Mouse (Mus musculus): ENCODE measurements around the gene Mrpl48. TPM values are rescaled to one million over a fixed set of nuclear protein-coding genes. Genes with fewer than 3 reads are reported as not detected.
A peak's percentile ranks its signal among the peaks of the same experiment; 100 is the strongest.
"Not testable (repeated sequence)": the region's sequence is repeated elsewhere in the genome, so short reads cannot be mapped to it uniquely, and the experiment has no call there.

Gene Mrpl48
- polyA plus RNA-seq, 1 experiment: 59.3 TPM

GRCm38 (mm10) chr7:100567238-100567637 is 40.9 kb downstream of the Mrpl48 start:
- H3K27ac ChIP-seq (ENCODE audit: insufficient read depth, low read depth, low read length); H3K4me1 ChIP-seq (ENCODE audit: control insufficient read depth, insufficient read depth, low read length): not testable (repeated sequence)
- TF ChIP-seq CTCF (IDR thresholded peaks at IDR 0.05; ENCODE audit: low read depth, low read length): 0 out of 2 replicates have a peak, but pooled peaks have one; percentile 11

GRCm38 (mm10) chr7:100561861-100562587 is 46.1 kb downstream of the Mrpl48 start:
- Histone ChIP-seq H3K4me3 (ENCODE audit: insufficient read depth, low read length) (no peak overlapping the region), H3K27ac (ENCODE audit: insufficient read depth, low read depth, low read length) (no peak overlapping the region), H3K4me1 (ENCODE audit: control insufficient read depth, insufficient read depth, low read length) (no peaks in the 10 kb centered on the region)
- no peak for TF ChIP-seq CTCF (IDR thresholded peaks at IDR 0.05; ENCODE audit: low read depth, low read length)
- no peak for TF ChIP-seq POLR2A (IDR thresholded peaks at IDR 0.05; ENCODE audit: borderline replicate concordance, low read depth, low read length)

More at GRCm38 (mm10) chr7:100567238-100567637, 40.9 kb downstream of the Mrpl48 start:
- H3K4me3 ChIP-seq (ENCODE audit: insufficient read depth, low read length): not testable (repeated sequence)

- Histone ChIP-seq H3K27ac (ENCODE audit: insufficient read depth, low read depth, low read length) (no peak overlapping the region), H3K4me3 (ENCODE audit: insufficient read depth, low read length) (no peak overlapping the region)
- TF ChIP-seq POLR2A (IDR thresholded peaks at IDR 0.05; ENCODE audit: borderline replicate concordance, low read depth, low read length) (no peak), CTCF (IDR thresholded peaks at IDR 0.05; ENCODE audit: low read depth, low read length) (no peak)
Measured at GRCm38 (mm10) chr7:100559331-100559730, 48.8 kb downstream of the Mrpl48 start.

GRCm38 (mm10) chr7:100557241-100557640 is 50.9 kb downstream of the Mrpl48 start:
- TF ChIP-seq CTCF (IDR thresholded peaks at IDR 0.05; ENCODE audit: low read depth, low read length): no peak
- no peak for TF ChIP-seq POLR2A (IDR thresholded peaks at IDR 0.05; ENCODE audit: borderline replicate concordance, low read depth, low read length)
- no peak overlapping the region for H3K4me3 ChIP-seq (ENCODE audit: insufficient read depth, low read length)

More at GRCm38 (mm10) chr7:100559331-100559730, 48.8 kb downstream of the Mrpl48 start:
- no peaks in the 10 kb centered on the region for H3K4me1 ChIP-seq (ENCODE audit: control insufficient read depth, insufficient read depth, low read length)

GRCm38 (mm10) chr7:100555431-100555951 is 52.6 kb downstream of the Mrpl48 start:
- TF ChIP-seq POLR2A (IDR thresholded peaks at IDR 0.05; ENCODE audit: borderline replicate concordance, low read depth, low read length) (no peak), CTCF (IDR thresholded peaks at IDR 0.05; ENCODE audit: low read depth, low read length) (no peak)

More at GRCm38 (mm10) chr7:100557241-100557640, 50.9 kb downstream of the Mrpl48 start:
- Histone ChIP-seq H3K4me1 (ENCODE audit: control insufficient read depth, insufficient read depth, low read length) (peaks cover 2% of the 10 kb centered on the region; the same call in 1 of the 2 replicates), H3K27ac (ENCODE audit: insufficient read depth, low read depth, low read length) (no peak overlapping the region)

GRCm38 (mm10) chr7:100554939-100555338 is 53.2 kb downstream of the Mrpl48 start:
- no peak overlapping the region for H3K4me3 ChIP-seq (ENCODE audit: insufficient read depth, low read length)
- H3K4me1 ChIP-seq (ENCODE audit: control insufficient read depth, insufficient read depth, low read length): peaks cover 2% of the 10 kb centered on the region; the same call in 1 of the 2 replicates
- TF ChIP-seq POLR2A (IDR thresholded peaks at IDR 0.05; ENCODE audit: borderline replicate concordance, low read depth, low read length) (no peak), CTCF (IDR thresholded peaks at IDR 0.05; ENCODE audit: low read depth, low read length) (no peak)
- H3K27ac ChIP-seq (ENCODE audit: insufficient read depth, low read depth, low read length): no peak overlapping the region

More at GRCm38 (mm10) chr7:100555431-100555951, 52.6 kb downstream of the Mrpl48 start:
- H3K4me3 ChIP-seq (ENCODE audit: insufficient read depth, low read length): no peak overlapping the region
- H3K27ac ChIP-seq (ENCODE audit: insufficient read depth, low read depth, low read length): no peak overlapping the region
- peaks cover 2% of the 10 kb centered on the region; the same call in 1 of the 2 replicates for H3K4me1 ChIP-seq (ENCODE audit: control insufficient read depth, insufficient read depth, low read length)

GRCm38 (mm10) chr7:100550338-100551007 is 57.6 kb downstream of the Mrpl48 start:
- TF ChIP-seq POLR2A (IDR thresholded peaks at IDR 0.05; ENCODE audit: borderline replicate concordance, low read depth, low read length) (no peak), CTCF (IDR thresholded peaks at IDR 0.05; ENCODE audit: low read depth, low read length) (no peak)
- H3K4me1 ChIP-seq (ENCODE audit: control insufficient read depth, insufficient read depth, low read length): peaks cover 15% of the 10 kb centered on the region
- no peak overlapping the region for H3K27ac ChIP-seq (ENCODE audit: insufficient read depth, low read depth, low read length)
- no peak overlapping the region for H3K4me3 ChIP-seq (ENCODE audit: insufficient read depth, low read length)

GRCm38 (mm10) chr7:100549796-100550195 is 58.3 kb downstream of the Mrpl48 start:
- no peak for TF ChIP-seq POLR2A (IDR thresholded peaks at IDR 0.05; ENCODE audit: borderline replicate concordance, low read depth, low read length)
- Histone ChIP-seq H3K27ac (ENCODE audit: insufficient read depth, low read depth, low read length) (no peak overlapping the region), H3K4me1 (ENCODE audit: control insufficient read depth, insufficient read depth, low read length) (peaks cover 15% of the 10 kb centered on the region), H3K4me3 (ENCODE audit: insufficient read depth, low read length) (no peak overlapping the region)

GRCm38 (mm10) chr7:100547631-100548030 is 60.5 kb downstream of the Mrpl48 start:
- TF ChIP-seq CTCF (IDR thresholded peaks at IDR 0.05; ENCODE audit: low read depth, low read length): no peak
- no peak for TF ChIP-seq POLR2A (IDR thresholded peaks at IDR 0.05; ENCODE audit: borderline replicate concordance, low read depth, low read length)
- Histone ChIP-seq H3K4me1 (ENCODE audit: control insufficient read depth, insufficient read depth, low read length) (peaks cover 13% of the 10 kb centered on the region), H3K27ac (ENCODE audit: insufficient read depth, low read depth, low read length) (no peak overlapping the region), H3K4me3 (ENCODE audit: insufficient read depth, low read length) (no peak overlapping the region)

- Histone ChIP-seq H3K4me1 (ENCODE audit: control insufficient read depth, insufficient read depth, low read length) (peaks cover 13% of the 10 kb centered on the region), H3K27ac (ENCODE audit: insufficient read depth, low read depth, low read length) (no peak overlapping the region), H3K4me3 (ENCODE audit: insufficient read depth, low read length) (no peak overlapping the region)
- TF ChIP-seq POLR2A (IDR thresholded peaks at IDR 0.05; ENCODE audit: borderline replicate concordance, low read depth, low read length) (no peak), CTCF (IDR thresholded peaks at IDR 0.05; ENCODE audit: low read depth, low read length) (no peak)
Measured at GRCm38 (mm10) chr7:100544437-100544836, 63.7 kb downstream of the Mrpl48 start.

All from bone marrow macrophage, adult 2 months (primary cell).